Mouse (Mus musculus) midbrain, embryonic 10.5 days (tissue): ENCODE measurements around the gene Sbno2. TPM values are rescaled to one million over a fixed set of nuclear protein-coding genes. Genes with fewer than 3 reads are reported as not detected.

Experiments
- DNase-seq: peaks from one replicate; pipeline ENCODE4 v3.0.0-alpha.2; 2017; ENCODE audit warnings: low spot score
- H3K27ac ChIP-seq: fragments of 300-500 bp; sonication (generic); replicated peaks from 2 replicates; pipeline ENCODE4 v1.5.1; 2016; ENCODE audit warnings: mild to moderate bottlenecking
- H3K27me3 ChIP-seq: fragments of 300-500 bp; sonication (generic); 2 replicates; pipeline ENCODE4 v1.6.1; 2016; ENCODE audit warnings: low read depth, mild to moderate bottlenecking; ENCODE audit not compliant: poor library complexity, severe bottlenecking
- H3K36me3 ChIP-seq: fragments of 300-500 bp; sonication (generic); 2 replicates; pipeline ENCODE4 v1.6.1; 2016; ENCODE audit warnings: mild to moderate bottlenecking, moderate library complexity
- H3K4me1 ChIP-seq: fragments of 300-500 bp; sonication (generic); 2 replicates; pipeline ENCODE4 v1.6.1; 2016
- H3K4me3 ChIP-seq: fragments of 300-500 bp; sonication (generic); 2 replicates; pipeline ENCODE4 v1.5.1; 2016; ENCODE audit warnings: mild to moderate bottlenecking, moderate library complexity
- H3K9me3 ChIP-seq: fragments of 300-500 bp; sonication (generic); replicated peaks from 2 replicates; pipeline ENCODE4 v1.6.1; 2016; ENCODE audit warnings: mild to moderate bottlenecking
- WGBS: fragments of 180-500 bp; shearing (Covaris S2); methylation state at CpG from one replicate; pipeline ENCODE4 v1.1.7; 2016; 5-methylcytosine and 5-hydroxymethylcytosine counted together
- polyA plus RNA-seq: library from polyadenylated mRNA; unstranded; fragments of >200 nt; fragmentation: Nextera tagmentation; extraction: Ambion mirVana; gene quantifications from 2 replicates; pipeline ENCODE4 v1.2.1, GENCODE M21; 2016

The Sbno2 gene
- polyA plus RNA-seq, 1 experiment from 2014 or later: 15.0 TPM

DNA sequence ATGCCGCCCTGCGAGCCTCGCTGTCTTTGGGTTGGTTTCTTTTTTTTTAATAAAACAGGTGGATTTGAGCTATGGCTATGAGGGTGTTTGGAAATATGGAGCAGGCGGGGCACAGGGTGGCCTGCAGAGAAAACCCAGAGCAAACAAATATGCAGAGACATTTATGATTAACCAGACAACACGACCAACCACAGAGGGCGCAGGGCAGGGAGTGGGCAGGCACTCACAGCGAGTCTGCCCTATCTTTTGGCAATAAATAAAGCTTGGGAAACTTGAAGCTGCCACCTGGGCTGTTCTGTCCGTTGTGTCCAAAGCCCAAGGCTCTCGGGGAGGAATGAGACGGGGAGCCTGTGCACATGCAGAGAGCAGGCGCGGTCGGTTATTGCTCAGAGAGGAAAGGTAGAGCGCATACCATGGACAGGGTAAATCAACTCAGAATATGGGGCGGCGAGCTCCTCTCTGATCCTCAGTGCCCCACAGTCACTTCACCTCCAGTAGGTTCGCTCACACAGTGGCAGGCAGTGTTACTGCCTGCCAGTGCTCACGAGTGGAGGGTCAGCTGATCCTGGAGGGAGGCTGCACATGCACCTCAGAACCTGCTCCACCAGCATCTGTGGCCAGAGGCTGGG lies 25.1 kb upstream of the Sbno2 start:
- no peak for DNase-seq
- H3K27me3 ChIP-seq: peaks cover 59% of the 10 kb centered on the region
- H3K4me3 ChIP-seq: peak overlapping the region; percentile 20; the same call in 1 of the 2 replicates
- H3K9me3 ChIP-seq: no peaks in the 10 kb centered on the region
- H3K27ac ChIP-seq: no peak overlapping the region
- WGBS: 88% methylated on average over 18 of the region's 18 CpGs
- H3K4me1 ChIP-seq: peaks cover 24% of the 10 kb centered on the region
- peaks cover 100% of the 10 kb centered on the region for H3K36me3 ChIP-seq

DNA sequence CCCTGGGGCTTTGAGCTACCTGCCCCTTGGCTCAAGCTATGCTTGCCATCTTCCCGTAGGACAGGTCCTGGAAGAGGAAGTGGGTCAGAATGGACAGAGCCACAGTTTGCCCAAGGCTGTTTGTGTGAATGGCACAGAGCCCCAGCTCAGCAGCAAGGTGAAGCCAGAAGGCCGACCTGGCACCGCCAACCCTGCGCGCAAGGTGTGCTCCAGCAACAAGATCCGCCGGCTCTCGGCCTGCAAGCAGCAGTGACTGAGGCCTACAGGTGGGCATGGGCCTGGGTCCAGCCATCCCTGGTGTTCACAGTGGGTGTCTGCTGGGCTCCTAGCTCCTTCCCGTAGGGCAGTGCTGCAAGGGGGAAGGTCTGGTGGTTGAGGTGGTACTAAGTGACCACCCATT lies 24.5 kb upstream of the Sbno2 start:
- Histone ChIP-seq H3K9me3 (no peaks in the 10 kb centered on the region), H3K27ac (no peak overlapping the region), H3K36me3 (peaks cover 100% of the 10 kb centered on the region), H3K4me1 (peaks cover 24% of the 10 kb centered on the region), H3K4me3 (0 out of 2 replicates have a peak overlapping the region, but pooled peaks have one; percentile 20), H3K27me3 (peaks cover 52% of the 10 kb centered on the region)
- WGBS: 95% methylated on average over 9 of the region's 9 CpGs
- no peak for DNase-seq

DNA sequence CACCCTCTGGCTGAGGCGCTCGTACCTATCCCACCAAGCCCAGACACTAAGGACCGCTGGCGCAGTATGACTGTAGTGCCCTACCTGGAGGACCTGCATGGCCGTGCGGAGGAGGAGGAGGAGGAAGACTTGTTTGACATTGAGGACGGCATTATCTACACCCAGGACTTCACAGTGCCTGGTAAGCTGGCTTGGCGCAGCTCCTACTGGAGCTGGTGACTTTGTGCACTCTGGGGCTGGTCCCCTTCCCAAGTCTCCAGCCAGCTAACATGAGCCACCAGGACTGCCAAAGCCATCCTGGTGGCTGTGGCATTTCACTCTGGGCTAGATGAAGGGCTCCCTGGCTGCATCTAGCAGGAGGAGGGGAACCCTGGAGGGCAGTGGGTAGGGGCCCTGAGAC lies 22.5 kb upstream of the Sbno2 start:
- peaks cover 28% of the 10 kb centered on the region for H3K4me1 ChIP-seq
- WGBS: 96% methylated on average over 8 of the region's 8 CpGs
- H3K36me3 ChIP-seq: peaks cover 100% of the 10 kb centered on the region
- H3K27ac ChIP-seq: no peak overlapping the region
- H3K4me3 ChIP-seq: no peak overlapping the region
- H3K9me3 ChIP-seq: no peaks in the 10 kb centered on the region
- DNase-seq: no peak
- H3K27me3 ChIP-seq: peaks cover 33% of the 10 kb centered on the region

DNA sequence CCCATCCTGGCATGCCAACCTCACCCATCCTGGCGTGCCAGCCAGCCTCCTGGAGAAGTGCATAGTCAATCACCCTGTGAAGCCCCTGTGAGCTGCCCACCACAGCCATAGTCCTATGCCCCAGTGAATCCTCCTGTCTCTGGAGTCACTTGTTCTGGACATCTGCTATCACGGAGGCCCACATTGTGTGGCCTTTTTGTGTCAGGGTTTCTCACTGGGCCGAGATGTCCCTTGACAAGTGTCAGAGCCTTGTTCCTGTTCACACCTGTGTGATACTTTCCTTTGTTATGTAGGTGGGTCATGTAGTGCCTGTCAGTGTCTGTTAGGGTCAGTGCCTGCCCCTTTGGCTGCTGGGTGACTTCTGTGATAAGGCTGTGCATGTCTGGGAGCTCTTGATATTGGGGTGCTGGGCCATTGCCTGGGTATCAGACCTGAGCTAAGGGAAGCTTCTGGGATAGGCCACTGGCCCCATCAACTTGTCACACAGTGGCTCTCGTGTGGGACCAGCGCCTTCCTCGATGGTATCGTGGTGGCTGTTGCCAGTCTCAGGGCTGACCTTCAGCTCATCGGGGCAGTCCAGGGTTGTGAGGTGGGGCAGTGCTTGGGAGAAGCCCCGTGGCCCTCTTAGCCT lies 18.7 kb upstream of the Sbno2 start:
- H3K36me3 ChIP-seq: peaks cover 100% of the 10 kb centered on the region

DNA sequence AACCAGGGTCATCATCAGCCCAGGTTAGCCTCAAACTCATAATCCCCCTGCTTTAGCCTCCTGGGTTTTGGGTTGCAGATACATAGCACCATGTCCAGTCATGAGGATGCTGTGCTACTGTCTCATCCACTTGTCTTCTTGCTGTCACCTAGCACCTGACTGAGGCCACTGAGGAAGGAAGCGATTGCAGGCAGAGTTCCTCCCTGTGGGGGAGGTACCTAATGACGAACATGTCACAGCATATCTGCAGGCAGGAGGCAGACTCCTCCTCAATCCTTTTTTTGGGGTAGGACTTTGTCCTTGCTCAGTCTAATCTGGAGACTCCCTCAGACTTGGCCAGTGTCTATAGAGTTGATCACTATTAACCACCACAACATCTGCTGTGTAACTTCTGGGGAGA lies 16.3 kb upstream of the Sbno2 start:
- 94% methylated on average over 2 of the region's 2 CpGs for WGBS
- Histone ChIP-seq H3K27me3 (no peaks in the 10 kb centered on the region), H3K36me3 (peaks cover 95% of the 10 kb centered on the region), H3K9me3 (no peaks in the 10 kb centered on the region), H3K27ac (no peak overlapping the region), H3K4me3 (peak overlapping the region; percentile 16), H3K4me1 (peaks cover 42% of the 10 kb centered on the region)
- DNase-seq: no peak

More for the DNA sequence above, 18.7 kb upstream of the Sbno2 start:
- WGBS: 90% methylated on average over 9 of the region's 9 CpGs
- no peak for DNase-seq
- Histone ChIP-seq H3K4me3 (0 out of 2 replicates have a peak overlapping the region, but pooled peaks have one; percentile 16), H3K4me1 (peaks cover 18% of the 10 kb centered on the region), H3K9me3 (no peaks in the 10 kb centered on the region), H3K27me3 (no peaks in the 10 kb centered on the region), H3K27ac (no peak overlapping the region)

DNA sequence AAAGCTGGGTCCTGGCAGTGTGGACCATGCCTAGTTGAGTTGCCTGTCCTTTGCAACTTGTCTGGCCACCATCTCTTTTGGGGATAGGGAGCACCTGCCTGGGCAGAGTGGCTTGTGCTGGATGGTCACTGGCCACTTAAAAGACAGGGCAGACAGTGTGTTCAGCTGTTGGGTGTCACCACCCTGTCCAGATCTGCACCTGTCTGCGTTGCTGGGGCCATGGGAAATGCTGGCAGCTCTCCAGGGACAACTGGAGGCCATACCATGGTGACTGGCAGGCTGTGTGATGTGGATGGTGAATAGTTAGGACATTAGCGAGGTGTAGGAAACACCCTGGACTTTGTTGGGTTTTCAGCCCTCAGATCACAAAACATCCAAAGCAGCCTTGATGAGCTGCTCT lies 14.8 kb upstream of the Sbno2 start:
- Histone ChIP-seq H3K27ac (no peak overlapping the region), H3K4me1 (peaks cover 45% of the 10 kb centered on the region), H3K4me3 (peak overlapping the region; percentile 17; the same call in 1 of the 2 replicates), H3K27me3 (no peaks in the 10 kb centered on the region), H3K36me3 (peaks cover 80% of the 10 kb centered on the region), H3K9me3 (no peaks in the 10 kb centered on the region)
- WGBS: 92% methylated on average over 2 of the region's 2 CpGs
- no peak for DNase-seq

DNA sequence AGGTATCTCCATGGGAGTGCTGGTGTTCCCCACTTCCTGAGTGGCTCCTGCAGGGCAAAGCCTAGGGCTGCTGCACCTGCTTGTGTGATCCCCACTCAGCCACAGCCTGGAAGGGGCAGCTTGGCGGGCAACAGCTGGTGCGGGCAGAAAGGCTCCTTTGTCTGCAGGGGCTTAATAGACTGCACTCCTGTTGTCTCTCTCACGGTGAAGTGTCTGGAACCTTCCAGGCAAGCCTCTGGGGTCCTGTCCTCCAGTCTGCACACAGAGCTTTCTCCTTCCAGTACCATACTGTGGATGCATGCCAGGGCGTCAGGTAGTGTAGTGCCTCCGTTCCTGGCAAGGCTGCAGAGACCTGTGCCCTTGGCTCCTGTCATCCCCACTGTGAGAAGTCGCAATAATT lies 13.2 kb upstream of the Sbno2 start:
- Histone ChIP-seq H3K9me3 (no peaks in the 10 kb centered on the region), H3K27ac (peak overlapping the region; percentile 3; the same call in 1 of the 2 replicates), H3K27me3 (no peaks in the 10 kb centered on the region), H3K4me3 (peak overlapping the region; percentile 96), H3K36me3 (peaks cover 64% of the 10 kb centered on the region), H3K4me1 (peaks cover 50% of the 10 kb centered on the region)
- no peak for DNase-seq
- 80% methylated on average over 6 of the region's 6 CpGs for WGBS

GRCm38 (mm10) chr10:80117736-80118135 lies 12.4 kb upstream of the Sbno2 start:
- Histone ChIP-seq H3K36me3 (peaks cover 56% of the 10 kb centered on the region), H3K27ac (peak overlapping the region; percentile 93), H3K4me3 (peak overlapping the region; percentile 96), H3K4me1 (peaks cover 50% of the 10 kb centered on the region), H3K9me3 (no peaks in the 10 kb centered on the region), H3K27me3 (no peaks in the 10 kb centered on the region)
- no peak for DNase-seq
- WGBS: 74% methylated on average over 1 of the region's 1 CpGs

GRCm38 (mm10) chr10:80116927-80117691 lies 11.7 kb upstream of the Sbno2 start:
- H3K27me3 ChIP-seq: no peaks in the 10 kb centered on the region
- peak overlapping the region; percentile 96 for H3K4me3 ChIP-seq
- DNase-seq: peak; percentile 37
- peak overlapping the region; percentile 93 for H3K27ac ChIP-seq
- H3K4me1 ChIP-seq: peaks cover 50% of the 10 kb centered on the region
- H3K36me3 ChIP-seq: peaks cover 50% of the 10 kb centered on the region
- WGBS: 6% methylated on average over 30 of the region's 30 CpGs
- no peaks in the 10 kb centered on the region for H3K9me3 ChIP-seq

- Histone ChIP-seq H3K36me3 (peaks cover 44% of the 10 kb centered on the region), H3K27me3 (no peaks in the 10 kb centered on the region), H3K4me3 (peak overlapping the region; percentile 96), H3K9me3 (no peaks in the 10 kb centered on the region), H3K4me1 (peaks cover 50% of the 10 kb centered on the region), H3K27ac (peak overlapping the region; percentile 93)
- WGBS: 1% methylated on average over 27 of the region's 27 CpGs
- DNase-seq: peak; percentile 31
Observed at GRCm38 (mm10) chr10:80116563-80116926, 11.2 kb upstream of the Sbno2 start.

- DNase-seq: no peak
- no peaks in the 10 kb centered on the region for H3K27me3 ChIP-seq
- peaks cover 38% of the 10 kb centered on the region for H3K36me3 ChIP-seq
- H3K27ac ChIP-seq: peak overlapping the region; percentile 93
- H3K9me3 ChIP-seq: no peaks in the 10 kb centered on the region
- 0% methylated on average over 63 of the region's 63 CpGs for WGBS
- H3K4me1 ChIP-seq: peaks cover 50% of the 10 kb centered on the region
- peak overlapping the region; percentile 96 for H3K4me3 ChIP-seq
Observed at GRCm38 (mm10) chr10:80115944-80116335, 10.6 kb upstream of the Sbno2 start.

DNA sequence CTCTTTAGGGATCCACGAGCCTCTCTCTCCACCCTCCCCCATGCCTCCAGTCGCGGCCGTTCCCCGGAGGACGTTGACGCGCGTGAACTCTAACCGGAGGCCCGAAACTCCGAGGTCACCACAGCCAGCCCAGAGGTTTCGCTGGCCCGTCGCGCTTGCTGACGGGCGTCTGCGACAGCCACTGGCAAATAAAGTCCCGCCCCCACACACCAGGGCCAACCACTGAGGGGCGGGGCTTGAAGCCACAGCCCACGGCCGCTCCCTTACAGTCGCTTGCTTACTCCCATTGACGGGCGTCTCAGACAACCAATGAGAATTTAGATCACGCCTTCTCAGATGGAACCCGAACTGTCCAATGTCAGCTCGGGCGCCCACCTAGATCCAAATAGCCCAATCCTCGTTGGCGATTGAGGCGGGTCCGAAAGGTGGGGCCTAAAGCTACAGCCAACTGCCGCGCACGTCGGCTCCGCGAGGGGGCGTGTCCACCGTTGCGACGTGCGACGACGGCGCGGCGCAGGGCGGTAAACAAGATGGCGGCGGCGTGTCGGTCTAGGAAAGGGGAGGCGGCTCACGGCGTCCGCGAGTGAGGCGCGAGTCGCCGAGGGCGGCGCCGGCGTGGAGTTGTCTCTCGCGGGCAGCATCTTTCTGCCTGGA lies 10.0 kb upstream of the Sbno2 start, which contains the start of gene Stk11:
Gene Stk11 (plus strand): TSS at position 514 of the 654 bp plus-strand sequence.
- Histone ChIP-seq H3K4me1 (peaks cover 48% of the 10 kb centered on the region), H3K4me3 (peak within 1 kb of the TSS; percentile 96), H3K27me3 (no peaks in the 10 kb centered on the region), H3K36me3 (peaks cover 33% of the 10 kb centered on the region), H3K27ac (peak within 1 kb of the TSS; percentile 93), H3K9me3 (no peaks in the 10 kb centered on the region)
- DNase-seq: peak; percentile 99
- under 1% methylated on average over 70 of the region's 70 CpGs for WGBS
